Mouse (Mus musculus) brown adipose tissue, adult 24 weeks (tissue): Measurements from ENCODE around the gene Epha4. TPM values are rescaled to one million over a fixed set of nuclear protein-coding genes. Genes with fewer than 3 reads are reported as not detected.

Source experiments
- H3K27ac ChIP-seq: fragments of 200-500 bp; replicated peaks from 2 replicates; pipeline ENCODE4 v1.5.1; 2012; ENCODE audit warnings: low read depth, mild to moderate bottlenecking, low read length
- H3K4me1 ChIP-seq: fragments of 200-500 bp; 2 replicates; pipeline ENCODE4 v1.6.1; 2012; ENCODE audit warnings: low read length, mixed read lengths; ENCODE audit not compliant: control insufficient read depth, insufficient read depth, insufficient read length
- H3K4me3 ChIP-seq: fragments of 200-500 bp; 2 replicates; pipeline ENCODE4 v1.5.1; 2012; ENCODE audit warnings: low read depth, mild to moderate bottlenecking, low read length, moderate library complexity; ENCODE audit not compliant: insufficient read depth
- polyA plus RNA-seq: library from polyadenylated mRNA; stranded (reverse); fragments of >200 nt; gene quantifications from 2 replicates; pipeline ENCODE4 v1.2.4, GENCODE M21; 2012; ENCODE audit not compliant: missing spikeins, insufficient read depth, insufficient read length

Gene Epha4
- polyA plus RNA-seq, 1 experiment = 0.59 TPM

DNA sequence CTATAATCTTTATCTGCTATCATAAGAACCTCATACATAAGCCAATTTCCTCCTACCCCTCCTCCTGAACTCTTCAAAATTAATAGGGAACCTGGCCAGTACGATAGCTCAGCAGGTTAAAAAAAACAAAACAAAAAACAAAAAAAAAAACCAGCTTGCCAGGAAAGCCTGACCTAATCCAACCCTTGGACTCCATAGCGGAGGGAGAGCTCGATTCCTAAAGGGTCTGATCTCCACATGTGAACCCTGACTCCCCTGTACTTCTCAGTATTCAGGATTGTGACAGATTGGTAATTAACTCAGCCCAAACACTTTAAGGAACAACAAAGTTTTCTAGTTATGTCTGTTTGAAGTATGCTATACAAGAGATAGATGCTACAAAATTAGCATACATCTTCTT lies 89.7 kb downstream of the Epha4 start:
- Histone ChIP-seq H3K4me1 (no peaks in the 10 kb centered on the region), H3K4me3 (no peak overlapping the region), H3K27ac (no peak overlapping the region)

DNA sequence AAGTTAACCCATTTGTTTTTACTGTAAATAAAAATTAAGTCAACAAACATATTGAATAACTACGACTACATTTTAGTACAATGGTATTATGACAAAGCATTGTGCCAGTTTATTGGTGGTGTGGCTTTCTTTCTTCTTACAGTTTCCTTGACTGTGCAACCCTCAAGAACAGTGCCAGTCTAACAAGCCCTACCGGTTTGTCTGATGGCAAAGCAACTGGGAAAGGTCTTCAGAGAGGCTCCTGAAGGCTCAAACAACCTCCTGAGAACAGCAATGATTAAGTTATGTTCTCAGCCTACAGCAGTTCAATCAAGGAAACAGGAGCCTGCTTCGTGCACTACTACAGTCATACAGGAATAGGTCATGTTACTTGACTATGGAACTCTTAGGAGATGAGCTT lies 93.8 kb downstream of the Epha4 start:
- Histone ChIP-seq H3K4me1 (no peaks in the 10 kb centered on the region), H3K4me3 (no peak overlapping the region)

DNA sequence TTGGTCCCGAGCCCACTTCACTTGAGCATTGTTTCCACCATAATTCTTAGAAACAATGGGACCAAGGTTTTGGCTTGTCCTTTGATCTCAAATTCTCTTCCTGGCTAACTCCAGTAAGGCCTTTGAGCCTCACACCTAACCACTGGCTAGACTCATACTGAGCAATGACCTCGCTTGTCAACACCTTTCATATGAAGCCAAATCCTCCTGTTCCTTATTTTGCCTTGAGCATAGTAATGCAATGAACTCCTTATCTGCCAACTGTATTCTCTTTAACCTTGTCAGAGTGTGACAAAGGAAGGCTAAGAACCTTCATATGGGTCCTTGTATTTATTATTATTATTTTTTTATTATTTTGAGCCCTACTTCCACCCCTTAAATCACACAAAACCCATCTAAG lies 94.5 kb downstream of the Epha4 start:
- Histone ChIP-seq H3K4me3 (no peak overlapping the region), H3K4me1 (no peaks in the 10 kb centered on the region), H3K27ac (no peak overlapping the region)

More for the DNA sequence above, 93.8 kb downstream of the Epha4 start:
- H3K27ac ChIP-seq = no peak overlapping the region

DNA sequence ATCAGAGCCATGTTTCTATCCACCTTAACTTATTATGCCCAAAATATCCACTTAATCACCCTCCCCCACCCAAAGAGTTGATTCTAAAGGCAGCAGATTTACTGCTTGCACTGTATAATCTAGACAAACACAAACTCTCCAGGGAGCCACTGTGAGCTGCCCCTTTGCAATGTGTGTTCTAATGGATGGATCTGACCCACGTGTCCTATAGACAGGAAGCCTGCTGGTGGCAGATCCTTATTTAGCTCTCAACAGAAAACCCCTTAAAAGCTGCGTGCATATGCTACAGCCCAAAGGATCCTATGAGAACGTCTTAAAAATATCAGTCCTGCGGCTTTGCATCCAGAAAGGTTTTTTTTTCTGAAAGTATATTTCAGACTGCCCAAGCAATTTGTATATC lies 98.0 kb downstream of the Epha4 start:
- Histone ChIP-seq H3K4me1 (no peaks in the 10 kb centered on the region), H3K4me3 (no peak overlapping the region), H3K27ac (no peak overlapping the region)

DNA sequence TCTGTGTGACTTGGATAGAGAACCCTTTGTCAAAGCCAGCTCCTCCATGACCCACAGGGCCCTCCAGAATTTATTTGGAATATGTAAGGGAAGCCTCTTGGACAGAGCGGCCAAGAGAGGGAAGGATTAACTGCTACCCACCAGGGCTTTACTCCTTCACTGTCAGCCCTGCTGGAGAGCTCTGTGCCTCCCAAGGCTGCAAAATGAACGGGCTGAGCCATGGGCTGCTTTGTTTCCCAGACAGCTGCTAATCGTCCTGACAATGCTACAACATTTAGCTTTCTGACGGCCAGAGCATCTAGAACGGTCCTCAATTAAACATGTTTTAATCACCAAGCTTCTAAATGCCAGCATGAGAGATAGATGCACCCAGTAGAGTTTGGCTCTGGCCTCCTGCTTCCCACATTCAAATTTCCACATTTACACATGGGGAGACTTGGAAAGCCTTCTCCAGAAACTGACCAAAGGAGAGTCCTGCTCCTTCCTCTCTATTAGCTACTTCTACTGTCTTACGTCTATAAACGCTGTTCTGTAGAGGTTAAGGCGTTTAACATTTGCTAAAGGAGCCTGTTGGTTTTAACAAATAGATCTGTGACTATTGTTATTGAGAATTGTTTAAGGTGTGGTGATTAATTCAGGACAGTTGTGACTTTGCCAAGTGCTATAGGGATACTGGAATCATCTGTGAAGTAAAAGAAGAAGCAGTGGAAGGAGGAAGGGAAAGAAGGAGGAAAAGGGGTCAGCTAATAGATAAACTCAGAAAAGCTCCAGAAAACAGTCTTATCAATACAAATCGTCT lies 101.8 kb downstream of the Epha4 start:
- Histone ChIP-seq H3K4me3 (no peak overlapping the region), H3K4me1 (no peaks in the 10 kb centered on the region), H3K27ac (no peak overlapping the region)

DNA sequence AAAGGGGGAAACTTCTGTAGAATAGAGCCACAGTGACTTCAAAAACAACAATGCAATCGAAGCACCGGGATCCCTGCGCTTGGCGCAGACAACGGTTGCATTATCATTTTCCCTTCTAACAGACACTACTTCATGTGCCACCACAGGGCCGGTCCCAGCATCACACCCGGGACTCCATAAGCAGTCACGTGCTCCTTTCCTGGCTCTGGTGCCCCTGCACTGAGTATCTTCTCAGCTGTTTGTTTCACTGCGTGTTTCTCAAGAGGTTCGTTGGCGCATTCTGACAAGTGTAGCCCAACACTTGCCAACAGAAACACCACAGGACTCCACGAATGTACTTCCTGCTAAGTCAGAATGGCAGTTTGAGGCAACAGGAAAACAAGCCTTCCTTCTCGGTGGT lies 102.6 kb downstream of the Epha4 start:
- no peak overlapping the region for H3K27ac ChIP-seq

DNA sequence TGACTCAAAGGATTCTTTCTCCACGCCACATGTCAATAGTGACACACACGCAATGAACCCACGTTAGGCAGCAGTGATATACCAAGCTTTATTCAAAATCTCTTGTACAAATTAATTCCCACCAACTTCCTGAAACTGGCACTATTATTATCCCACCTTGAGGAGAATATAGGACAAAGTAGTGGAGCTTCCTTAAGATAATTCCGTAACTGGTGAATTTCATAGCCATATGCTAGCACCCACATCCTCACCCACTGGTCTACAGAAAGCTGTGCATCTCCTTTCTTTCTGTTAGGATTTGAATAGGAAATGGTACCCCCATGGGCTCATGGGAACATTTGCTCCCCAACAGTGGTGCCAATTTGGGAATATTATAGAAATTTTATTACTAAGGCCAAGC lies 103.7 kb downstream of the Epha4 start:
- Histone ChIP-seq H3K4me1 (no peaks in the 10 kb centered on the region), H3K4me3 (no peak overlapping the region)

More for the DNA sequence above, 102.6 kb downstream of the Epha4 start:
- H3K4me3 ChIP-seq = no peak overlapping the region
- no peaks in the 10 kb centered on the region for H3K4me1 ChIP-seq

DNA sequence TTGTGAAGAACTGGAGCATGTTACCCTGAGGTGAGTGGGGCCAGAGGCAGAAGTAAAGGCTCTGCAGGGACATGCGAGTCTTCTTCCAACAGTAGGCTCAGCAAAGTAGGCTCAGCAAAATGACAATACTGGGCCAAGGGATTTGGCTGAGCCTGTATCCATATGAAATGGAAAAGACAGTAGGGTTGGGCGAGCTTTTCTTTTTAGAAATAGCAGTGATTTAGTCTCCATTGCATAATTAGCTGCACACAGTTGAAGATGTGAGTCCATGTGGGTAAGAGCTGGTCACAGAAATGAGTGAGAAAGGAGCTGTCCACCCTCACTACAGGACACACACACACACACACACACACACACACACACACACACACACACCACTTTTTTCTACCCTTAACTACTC lies 104.2 kb downstream of the Epha4 start:
- Histone ChIP-seq H3K4me3 (no peak overlapping the region), H3K27ac (no peak overlapping the region), H3K4me1 (no peaks in the 10 kb centered on the region)

More for the DNA sequence above, 103.7 kb downstream of the Epha4 start:
- no peak overlapping the region for H3K27ac ChIP-seq

DNA sequence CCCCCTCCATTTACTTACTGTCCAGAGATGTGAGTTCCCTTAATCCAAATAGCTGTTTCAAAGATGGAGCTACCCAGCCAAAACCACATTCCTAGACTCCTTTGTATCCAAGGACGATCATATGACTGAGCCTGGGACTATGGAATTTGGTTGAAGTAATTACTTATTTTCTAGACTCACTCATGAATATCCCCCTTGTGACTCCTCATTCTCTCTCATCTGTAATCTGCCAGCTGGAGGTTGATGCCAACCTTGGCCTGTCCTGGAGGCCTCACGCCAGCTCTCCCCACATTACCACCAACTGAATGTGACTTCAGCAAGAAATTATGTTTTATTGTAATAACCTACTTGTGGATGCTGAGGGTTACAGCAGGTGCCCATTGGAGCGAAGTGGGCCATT lies 104.7 kb downstream of the Epha4 start:
- no peaks in the 10 kb centered on the region for H3K4me1 ChIP-seq
- no peak overlapping the region for H3K27ac ChIP-seq
- H3K4me3 ChIP-seq = no peak overlapping the region

DNA sequence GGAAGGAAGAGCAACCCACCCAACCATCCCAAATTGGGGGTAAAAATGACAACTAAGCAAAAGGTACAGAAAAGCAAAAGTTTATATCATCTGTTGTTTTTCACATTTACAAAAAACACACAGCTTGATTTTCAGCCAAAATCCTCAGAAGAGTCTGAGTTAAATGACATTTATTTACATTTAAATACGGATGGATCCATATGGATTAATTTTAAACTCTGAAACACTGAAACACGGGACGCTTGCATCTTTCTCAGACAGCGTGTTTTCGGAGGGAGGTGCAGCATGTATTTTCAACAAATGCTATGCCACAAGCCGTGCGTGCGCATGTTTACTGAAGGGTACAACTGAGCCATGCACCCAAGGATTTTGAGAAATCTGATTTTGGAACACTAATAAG lies 105.4 kb downstream of the Epha4 start:
- Histone ChIP-seq H3K4me1 (no peaks in the 10 kb centered on the region), H3K4me3 (no peak overlapping the region), H3K27ac (no peak overlapping the region)

DNA sequence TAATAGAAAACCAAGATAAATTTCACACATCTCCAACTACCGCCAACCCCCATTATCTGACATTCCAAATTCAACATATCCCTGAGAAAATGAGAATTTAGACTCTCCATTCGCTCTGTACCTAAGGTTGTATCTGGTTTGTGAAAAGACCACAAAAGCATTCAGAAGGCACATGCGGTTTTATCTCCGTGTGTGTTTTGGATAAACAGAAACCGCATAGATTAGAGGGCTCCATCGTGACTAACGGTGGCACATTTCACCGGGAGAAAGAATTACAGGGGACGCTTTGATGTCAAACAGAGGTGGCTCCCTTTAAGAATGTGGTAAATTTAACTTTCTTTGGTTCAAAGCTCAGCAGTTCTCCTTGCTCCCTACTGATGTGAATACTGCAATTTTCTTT lies 107.5 kb downstream of the Epha4 start:
- no peaks in the 10 kb centered on the region for H3K4me1 ChIP-seq
- H3K27ac ChIP-seq = no peak overlapping the region
- no peak overlapping the region for H3K4me3 ChIP-seq

DNA sequence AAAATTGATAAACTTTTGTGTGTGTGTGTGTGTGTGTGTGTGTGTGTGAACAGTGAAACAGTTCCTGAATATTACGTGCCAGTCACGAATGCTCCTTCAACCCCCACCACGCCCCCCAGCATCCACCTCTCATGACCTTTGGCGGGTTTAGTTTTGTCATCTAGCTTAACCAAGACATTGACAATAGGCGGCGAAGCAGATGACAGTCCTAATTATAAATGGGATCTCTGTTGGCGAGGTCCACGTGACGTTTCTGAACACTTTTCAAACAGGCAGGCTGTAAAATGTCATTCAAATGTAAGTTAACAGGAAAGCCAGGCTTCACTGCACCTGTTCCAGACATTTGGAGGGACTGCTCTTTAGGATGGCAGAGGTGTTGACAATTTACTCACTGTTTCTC lies 108.3 kb downstream of the Epha4 start:
- Histone ChIP-seq H3K4me1 (no peaks in the 10 kb centered on the region), H3K27ac (no peak overlapping the region), H3K4me3 (no peak overlapping the region)

DNA sequence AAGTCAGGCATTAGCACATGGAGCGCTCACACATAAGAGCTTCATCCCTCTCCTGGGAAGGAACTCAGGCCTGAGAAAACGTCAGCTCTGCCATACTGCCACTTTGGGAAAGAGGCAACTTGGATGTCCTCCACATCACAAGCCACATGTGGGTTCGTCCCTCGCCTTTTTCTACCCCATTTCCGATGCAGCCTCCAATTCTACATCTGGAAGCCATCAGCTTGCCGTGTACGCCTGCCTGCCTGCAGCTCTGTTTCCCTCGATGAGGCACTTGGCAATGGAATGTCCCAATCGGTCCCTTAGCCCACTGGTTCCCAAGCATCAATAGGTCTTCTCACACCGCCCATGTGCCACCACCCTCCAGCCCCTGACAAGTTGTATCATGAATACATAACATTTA lies 110.4 kb downstream of the Epha4 start:
- H3K27ac ChIP-seq = no peak overlapping the region
- no peaks in the 10 kb centered on the region for H3K4me1 ChIP-seq
- no peak overlapping the region for H3K4me3 ChIP-seq

DNA sequence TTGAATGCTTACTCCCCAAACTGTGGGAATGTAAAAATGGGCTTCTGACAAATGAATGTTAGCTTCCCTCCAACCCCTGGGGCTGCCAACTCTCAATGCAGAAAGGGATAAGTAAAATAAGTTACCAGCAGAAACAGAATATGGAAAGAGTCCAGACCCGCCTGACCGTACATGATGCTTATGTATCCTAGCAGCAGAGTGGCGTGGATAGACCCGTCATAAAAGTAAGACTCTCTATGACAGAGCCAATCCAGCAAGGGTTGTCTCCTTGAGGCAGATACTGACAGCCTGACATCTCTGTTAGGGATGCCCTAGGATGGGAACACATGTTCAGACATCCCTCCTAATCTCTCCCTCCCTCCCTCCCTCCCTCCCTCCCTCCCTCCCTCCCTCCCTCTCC lies 111.9 kb downstream of the Epha4 start:
- Histone ChIP-seq H3K4me3 (no peak overlapping the region), H3K4me1 (no peaks in the 10 kb centered on the region), H3K27ac (no peak overlapping the region)

DNA sequence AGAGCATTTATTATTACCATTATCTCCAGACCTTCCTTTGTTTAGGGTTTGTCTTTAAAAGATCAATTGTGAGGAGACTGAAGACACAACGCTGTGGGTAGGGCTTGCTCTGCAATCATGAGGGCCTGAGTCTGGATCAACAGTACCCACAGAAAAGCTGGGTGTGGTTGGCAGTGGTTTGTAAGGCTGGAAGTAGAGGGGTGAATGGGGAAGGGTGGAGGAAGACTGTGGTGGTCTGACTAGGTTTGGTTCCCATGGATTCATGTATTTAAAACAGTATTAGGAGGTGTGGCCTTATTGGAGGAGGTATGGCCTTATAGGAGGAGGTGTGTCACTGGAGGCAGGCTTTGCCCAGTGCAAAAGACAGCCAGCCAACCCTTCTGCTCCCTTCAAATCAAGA lies 113.4 kb downstream of the Epha4 start:
- no peak overlapping the region for H3K27ac ChIP-seq
- no peaks in the 10 kb centered on the region for H3K4me1 ChIP-seq
- H3K4me3 ChIP-seq = no peak overlapping the region

DNA sequence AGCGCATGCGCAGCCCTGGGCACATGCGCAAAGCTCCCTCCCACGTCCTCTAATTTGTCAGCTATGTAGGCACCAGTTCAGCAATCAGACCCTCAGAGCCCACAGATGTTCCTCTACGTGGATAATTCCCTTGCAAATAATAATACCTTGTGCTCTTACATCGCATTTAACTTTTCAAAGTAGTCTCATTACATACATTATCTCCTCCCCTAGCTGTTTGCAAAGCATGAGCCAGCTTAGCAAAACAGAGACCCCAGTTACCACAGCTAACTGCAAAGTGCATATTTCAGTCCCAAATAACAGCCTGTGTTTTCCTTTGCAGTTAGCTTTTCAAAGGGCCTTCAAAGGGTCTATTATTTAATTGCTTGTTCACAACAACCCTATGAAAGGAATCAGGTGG lies 123.3 kb downstream of the Epha4 start:
- Histone ChIP-seq H3K4me1 (no peaks in the 10 kb centered on the region), H3K4me3 (no peak overlapping the region), H3K27ac (no peak overlapping the region)
